Mouse (Mus musculus) cerebellum, adult 2 months (tissue): ENCODE data around the gene C2cd4a. TPM values are rescaled to one million over a fixed set of nuclear protein-coding genes. Genes with fewer than 3 reads are reported as not detected.

ENCODE experiments used
- DNase-seq, 2 experiments: peaks; one replicate each; pipeline ENCODE4 v3.0.0; 2021
- H3K27ac ChIP-seq: fragments of 200-500 bp; 2 replicates; pipeline ENCODE4 v1.5.1; 2012; ENCODE audit warnings: low read length, control low read depth, inconsistent platforms; ENCODE audit not compliant: insufficient read depth
- H3K27me3 ChIP-seq: fragments of 200-500 bp; 2 replicates; pipeline ENCODE4 v1.6.1; 2012; ENCODE audit warnings: inconsistent platforms, mild to moderate bottlenecking, low read length, moderate library complexity; ENCODE audit not compliant: control insufficient read depth, insufficient read depth
- H3K4me1 ChIP-seq: fragments of 200-500 bp; 2 replicates; pipeline ENCODE4 v1.6.1; 2011; ENCODE audit warnings: low read length; ENCODE audit not compliant: control insufficient read depth, insufficient read depth
- H3K4me3 ChIP-seq: fragments of 200-500 bp; replicated peaks from 2 replicates; pipeline ENCODE3; 2011; ENCODE audit warnings: mild to moderate bottlenecking, low read depth, low read length, control low read depth; ENCODE audit not compliant: insufficient read depth
- CTCF ChIP-seq: fragments of 200-500 bp; IDR thresholded peaks from 2 replicates; pipeline ENCODE4 v1.5.1; 2011; ENCODE audit warnings: low read depth, mild to moderate bottlenecking, control low read depth, low read length, moderate library complexity, borderline replicate concordance; ENCODE audit not compliant: insufficient read depth
- POLR2A ChIP-seq: fragments of 200-500 bp; IDR thresholded peaks from 2 replicates; pipeline ENCODE4 v1.6.1; 2011; ENCODE audit warnings: low read length, control low read depth, borderline replicate concordance; ENCODE audit not compliant: insufficient read depth
- WGBS: fragments of 180-500 bp; shearing (Covaris S2); methylation state at CpG from one replicate; pipeline ENCODE4 v1.1.7; 2018; 5-methylcytosine and 5-hydroxymethylcytosine counted together
- polyA plus RNA-seq: library from polyadenylated mRNA; depleted of rRNA; stranded (reverse); fragments of >200 nt; gene quantifications from 2 replicates; pipeline ENCODE4 v1.2.3, GENCODE M21; 2012

Gene C2cd4a
- polyA plus RNA-seq, 1 experiment = 0.07 TPM

GRCm38 (mm10) chr9:67864011-67864410 is 31.9 kb upstream of the C2cd4a start:
- no peaks in the 10 kb centered on the region for H3K4me1 ChIP-seq
- no peak overlapping the region for H3K27ac ChIP-seq
- no peaks in the 10 kb centered on the region for H3K27me3 ChIP-seq
- peak in 1 of 2 experiments; percentile 39 for DNase-seq
- WGBS = 14% methylated on average over 4 of the region's 4 CpGs
- H3K4me3 ChIP-seq = no peak overlapping the region
- TF ChIP-seq POLR2A (no peak), CTCF (no peak)

- H3K4me1 ChIP-seq = no peaks in the 10 kb centered on the region
- no peak for DNase-seq
- 95% methylated on average over 5 of the region's 5 CpGs for WGBS
- no peak overlapping the region for H3K27ac ChIP-seq
- no peaks in the 10 kb centered on the region for H3K27me3 ChIP-seq
- H3K4me3 ChIP-seq = no peak overlapping the region
- no peak for TF ChIP-seq CTCF
- TF ChIP-seq POLR2A = no peak
Observed at GRCm38 (mm10) chr9:67863332-67863731, 31.2 kb upstream of the C2cd4a start.

DNA sequence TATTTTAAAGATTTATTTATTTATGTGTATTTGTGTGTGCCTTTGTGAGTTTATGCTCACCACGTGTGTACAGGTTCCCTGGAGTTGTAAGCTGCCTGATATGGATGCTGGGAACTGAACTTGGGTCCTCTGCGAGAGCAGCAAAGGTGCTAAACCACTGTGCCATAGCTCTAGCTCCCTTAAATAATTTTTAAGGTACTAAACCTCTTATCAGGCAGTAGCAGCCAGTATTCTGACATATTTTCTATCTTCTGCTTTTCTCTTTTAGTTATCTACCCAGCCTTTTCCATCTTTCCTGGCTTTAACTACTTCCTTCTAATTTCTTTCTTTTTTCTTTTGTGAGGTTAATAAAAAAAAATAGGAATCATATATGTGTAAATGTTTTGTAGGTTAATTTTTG is 28.1 kb upstream of the C2cd4a start:
- H3K27me3 ChIP-seq = no peaks in the 10 kb centered on the region
- H3K27ac ChIP-seq = no peak overlapping the region
- TF ChIP-seq CTCF (no peak), POLR2A (no peak)
- 88% methylated on average over 2 of the region's 2 CpGs for WGBS
- no peaks in the 10 kb centered on the region for H3K4me1 ChIP-seq
- no peak for DNase-seq
- H3K4me3 ChIP-seq = no peak overlapping the region

- H3K27ac ChIP-seq = no peak overlapping the region
- WGBS = 89% methylated on average over 4 of the region's 4 CpGs
- H3K27me3 ChIP-seq = no peaks in the 10 kb centered on the region
- H3K4me1 ChIP-seq = peaks cover 13% of the 10 kb centered on the region
- TF ChIP-seq POLR2A = no peak
- TF ChIP-seq CTCF = 0 out of 2 replicates have a peak, but pooled peaks have one; percentile 8
- no peak overlapping the region for H3K4me3 ChIP-seq
- no peak for DNase-seq
Observed at GRCm38 (mm10) chr9:67851150-67851549, 19.0 kb upstream of the C2cd4a start.

- TF ChIP-seq CTCF (no peak), POLR2A (no peak)
- no peak for DNase-seq
- no peaks in the 10 kb centered on the region for H3K27me3 ChIP-seq
- peaks cover 16% of the 10 kb centered on the region for H3K4me1 ChIP-seq
- WGBS = 85% methylated on average over 3 of the region's 3 CpGs
- no peak overlapping the region for H3K4me3 ChIP-seq
- H3K27ac ChIP-seq = no peak overlapping the region
Observed at GRCm38 (mm10) chr9:67849846-67850245, 17.7 kb upstream of the C2cd4a start.

DNA sequence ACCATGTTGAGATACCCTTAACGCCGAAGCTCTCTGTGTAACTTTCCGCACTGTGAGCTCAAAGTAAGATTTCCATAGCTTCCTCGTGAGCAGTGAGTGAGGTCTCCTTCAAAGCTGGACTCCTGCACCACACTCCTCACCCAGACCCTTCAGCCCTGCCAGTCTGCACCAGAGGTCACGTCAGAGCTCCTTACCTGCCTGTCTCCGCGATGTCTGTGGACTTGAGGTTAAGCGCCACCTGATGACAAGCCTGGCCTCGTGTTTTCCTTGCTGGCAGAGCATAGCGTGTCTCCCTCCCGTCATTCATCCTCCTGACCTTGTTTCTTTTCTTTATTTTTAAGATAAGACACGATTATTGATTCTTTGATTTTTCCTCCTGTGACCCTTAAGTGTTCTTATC is 17.3 kb upstream of the C2cd4a start:
- TF ChIP-seq CTCF = no peak
- TF ChIP-seq POLR2A = no peak
- Histone ChIP-seq H3K4me3 (no peak overlapping the region), H3K4me1 (peaks cover 16% of the 10 kb centered on the region), H3K27ac (no peak overlapping the region), H3K27me3 (no peaks in the 10 kb centered on the region)
- no peak for DNase-seq
- 85% methylated on average over 12 of the region's 12 CpGs for whole genome bisulfite sequencing

GRCm38 (mm10) chr9:67847606-67848005 is 15.5 kb upstream of the C2cd4a start:
- WGBS = 31% methylated on average over 3 of the region's 3 CpGs

DNA sequence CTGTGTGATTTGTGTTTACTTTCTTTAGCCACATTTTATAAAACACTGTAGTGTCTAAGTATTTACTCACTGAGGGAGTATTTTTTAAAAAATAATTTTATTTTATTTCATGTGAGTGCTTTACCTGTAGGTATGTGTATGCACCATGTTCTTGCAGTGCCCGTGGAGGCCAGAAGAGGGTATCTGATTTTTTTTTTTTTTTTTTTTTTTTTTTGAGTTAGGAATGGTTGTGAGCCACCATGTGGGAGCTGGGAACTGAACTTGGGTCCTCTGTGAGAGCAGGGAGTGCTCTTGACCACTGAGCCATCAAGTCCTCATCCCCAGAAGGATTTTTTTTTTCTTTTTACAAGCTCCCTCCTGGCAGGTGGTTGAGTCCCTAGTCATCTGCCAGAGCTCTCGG is 14.0 kb upstream of the C2cd4a start:
- TF ChIP-seq POLR2A (no peak), CTCF (no peak)
- Histone ChIP-seq H3K4me1 (peaks cover 16% of the 10 kb centered on the region), H3K4me3 (no peak overlapping the region), H3K27me3 (no peaks in the 10 kb centered on the region), H3K27ac (peak overlapping the region; percentile 63; the same call in 1 of the 2 replicates)
- no peak for DNase-seq
- 52% methylated on average over 2 of the region's 2 CpGs for WGBS

More at GRCm38 (mm10) chr9:67847606-67848005, 15.5 kb upstream of the C2cd4a start:
- Histone ChIP-seq H3K4me3 (no peak overlapping the region), H3K27ac (peak overlapping the region; percentile 20; the same call in 1 of the 2 replicates), H3K4me1 (peaks cover 16% of the 10 kb centered on the region), H3K27me3 (no peaks in the 10 kb centered on the region)
- DNase-seq = peak in 1 of 2 experiments; percentile 47
- TF ChIP-seq CTCF (no peak), POLR2A (no peak)

- H3K27ac ChIP-seq = peak overlapping the region; percentile 71
- peaks cover 16% of the 10 kb centered on the region for H3K4me1 ChIP-seq
- no peak for TF ChIP-seq CTCF
- TF ChIP-seq POLR2A = no peak
- peak overlapping the region; percentile 1 for H3K4me3 ChIP-seq
- H3K27me3 ChIP-seq = no peaks in the 10 kb centered on the region
- 10% methylated on average over 5 of the region's 5 CpGs for WGBS
- DNase-seq = peak; percentile 73 to 85
Observed at GRCm38 (mm10) chr9:67845648-67846047, 13.5 kb upstream of the C2cd4a start.
